Mouse (Mus musculus): ENCODE results near the gene Ccnt1. TPM values are rescaled to one million over a fixed set of nuclear protein-coding genes. Genes with fewer than 3 reads are reported as not detected.

Ccnt1 gene
- 22.8 and 23.3 TPM in 2 replicates for polyA plus RNA-seq (2012; rRNA removed)

DNA sequence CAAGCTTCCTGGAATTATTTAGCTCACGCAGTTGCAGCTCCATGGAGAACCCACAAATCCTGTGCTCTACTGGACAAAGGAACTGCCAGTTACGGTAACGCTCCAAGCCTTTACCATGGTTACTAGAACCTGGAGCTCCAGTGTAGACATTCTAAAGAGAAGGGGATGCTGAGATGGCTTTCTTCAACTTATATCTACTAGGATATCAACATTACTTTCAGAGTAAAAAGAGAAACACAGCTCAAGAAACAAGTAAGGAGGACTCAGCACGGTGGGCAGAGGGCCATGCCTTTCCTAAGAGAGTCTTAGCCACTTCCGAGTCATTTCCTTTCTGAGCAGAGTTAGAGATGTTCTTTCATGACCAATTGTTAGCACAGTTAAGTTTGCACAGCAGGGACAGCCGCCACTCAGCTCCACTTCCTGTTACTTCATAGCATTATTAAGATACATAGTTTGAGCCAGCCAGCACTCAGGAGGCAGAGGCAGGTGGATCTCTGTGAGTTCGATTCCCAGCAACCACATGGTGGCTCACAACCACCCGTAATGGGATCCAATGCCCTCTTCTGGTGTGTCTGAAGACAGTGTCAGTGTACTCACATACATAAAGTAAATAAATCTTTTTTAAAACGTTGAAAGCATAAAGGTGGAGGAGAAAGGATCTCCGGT lies at the start of gene Ccnt1, which contains the start of gene 4930415O20Rik:
TSS of gene Ccnt1 (minus strand) at position 51 of the 666 bp plus-strand sequence.
TSS of gene 4930415O20Rik (plus strand) at position 132 of the 666 bp plus-strand sequence.

DNA sequence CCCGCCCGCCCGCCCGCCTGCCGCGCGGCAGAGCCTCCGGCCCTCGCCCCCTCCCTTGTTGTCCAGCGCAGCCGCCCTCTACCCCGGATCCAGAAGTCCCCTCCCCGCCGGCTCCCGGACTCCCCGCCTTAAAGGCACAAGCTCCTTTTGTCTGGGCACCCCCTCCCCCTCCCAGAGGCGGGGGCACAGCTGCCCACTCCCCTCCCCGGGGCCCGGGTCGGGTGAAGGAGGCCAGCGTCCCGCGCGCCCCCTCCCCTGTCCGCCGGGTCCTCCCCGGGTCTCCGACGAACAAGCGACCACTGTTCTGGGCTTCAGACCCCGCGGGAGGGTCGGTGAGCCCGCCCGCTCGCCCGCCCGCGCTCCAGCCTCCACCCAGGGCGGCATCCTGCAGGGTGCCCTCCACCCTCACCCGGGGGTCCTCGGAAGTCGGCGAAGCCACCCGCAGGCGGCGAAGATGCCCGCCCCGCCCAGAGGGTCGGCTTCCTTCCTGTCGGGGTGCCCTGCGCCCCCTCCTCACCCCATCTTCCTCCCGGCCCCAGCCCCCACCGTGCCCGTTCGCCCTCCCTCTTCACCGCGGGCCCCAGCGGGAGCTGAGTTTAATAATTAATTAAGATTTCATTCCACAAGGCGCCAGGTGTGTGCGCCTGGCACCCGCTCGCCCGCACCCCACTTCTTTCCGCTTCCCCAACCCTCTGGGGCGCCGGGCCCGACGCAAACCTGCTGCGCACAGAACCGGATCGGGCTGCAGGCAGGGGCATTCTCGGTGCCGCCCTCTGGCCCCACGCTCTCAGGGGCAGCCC lies 38.8 kb upstream of the Ccnt1 start, which contains the start of gene Adcy6:
TSS of gene Adcy6 (minus strand) at position 746 of the 800 bp plus-strand sequence.

DNA sequence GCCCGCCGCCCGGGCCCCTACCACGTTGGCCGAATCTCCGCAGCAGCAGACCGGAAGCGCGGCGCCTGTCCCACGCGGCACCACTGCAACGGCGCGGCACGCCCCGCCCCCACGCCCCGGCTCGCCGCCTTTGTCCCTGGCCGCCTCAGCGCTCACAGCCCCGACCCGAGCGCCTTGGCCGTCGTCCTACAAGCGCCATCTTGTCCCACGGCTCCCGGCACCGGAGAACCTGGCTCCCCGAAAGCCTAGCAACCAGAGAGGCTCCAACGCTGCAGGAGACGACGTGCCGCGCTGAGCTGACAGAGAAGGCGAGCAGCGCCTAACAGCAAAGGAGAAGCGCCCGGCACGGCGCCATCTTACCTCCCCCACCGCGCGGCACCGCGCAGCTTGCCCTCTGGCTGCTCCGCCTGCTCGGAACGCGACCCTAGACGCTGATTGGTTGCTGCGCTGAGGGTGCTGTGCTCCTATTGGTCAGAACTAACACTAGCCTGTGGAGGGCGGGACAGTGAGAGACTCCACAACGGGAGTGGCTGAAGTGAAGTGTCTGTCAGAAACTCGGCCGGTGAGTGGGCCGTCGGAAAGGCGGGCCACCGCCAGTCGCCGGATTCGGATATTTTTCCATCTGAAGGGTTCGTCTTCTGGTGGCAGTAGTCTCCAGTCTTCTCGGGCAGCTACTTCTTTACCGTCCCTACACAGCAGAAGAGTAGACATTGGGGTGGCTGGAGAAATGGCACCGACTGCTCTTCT lies 36.7 kb downstream of the Ccnt1 start, which contains the start of gene Kansl2:
TSS of gene Kansl2 (minus strand) at position 384 of the 747 bp plus-strand sequence.

DNA sequence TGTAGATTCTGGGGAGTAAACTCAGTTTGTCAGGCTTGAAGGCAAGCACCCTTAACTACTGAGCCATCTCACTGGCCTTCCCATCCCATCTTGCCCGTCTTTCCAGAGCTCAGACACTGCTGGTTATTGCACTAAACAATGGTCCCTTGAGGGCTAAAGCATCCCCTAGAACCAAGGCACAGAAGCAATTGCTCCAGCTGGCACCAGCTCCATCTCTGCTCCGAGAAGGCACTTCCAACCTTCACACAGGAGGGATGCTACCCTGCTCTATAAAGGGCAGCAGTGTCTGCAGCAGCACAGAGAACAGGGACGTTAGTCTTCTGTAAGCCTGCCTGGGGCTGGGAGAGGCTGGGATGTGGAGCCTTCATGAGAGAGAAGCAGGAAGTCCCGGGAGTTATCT lies 78.6 kb downstream of the Ccnt1 start, which contains the start of gene Olfr279:
TSS of gene Olfr279 (plus strand) at position 301 of the 400 bp plus-strand sequence.

Other genes with a start within 250 kb of the Ccnt1 start
- not detected in 2 replicates for gene Olfr284, start 229.9 kb downstream of the Ccnt1 start, polyA plus RNA-seq (2012; rRNA removed)
- gene Olfr283, start 190.0 kb downstream of the Ccnt1 start, polyA plus RNA-seq (2012; rRNA removed): not detected in 2 replicates
- not detected in 2 replicates for gene Olfr282, start 139.7 kb downstream of the Ccnt1 start, polyA plus RNA-seq (2012; rRNA removed)
- gene Olfr281, start 118.3 kb downstream of the Ccnt1 start, polyA plus RNA-seq (2012; rRNA removed): not detected in 2 replicates
- gene OR5BS1P, start 101.0 kb downstream of the Ccnt1 start, polyA plus RNA-seq (2012; rRNA removed): not detected in 2 replicates
- not detected in 2 replicates for gene Lalba, start 88.2 kb downstream of the Ccnt1 start, polyA plus RNA-seq (2012; rRNA removed)
- gene Olfr279, start 78.5 kb downstream of the Ccnt1 start, polyA plus RNA-seq (2012; rRNA removed): not detected in 2 replicates
- gene Kansl2, start 36.7 kb downstream of the Ccnt1 start, polyA plus RNA-seq (2012; rRNA removed): 117 and 125 TPM in 2 replicates
- 0.26 TPM in 1 of 2 replicates, not detected in the other for gene 4930415O20Rik, start 81 bp upstream of the Ccnt1 start, polyA plus RNA-seq (2012; rRNA removed)
- 46.7 and 54.8 TPM in 2 replicates for gene Adcy6, start 39.2 kb upstream of the Ccnt1 start, polyA plus RNA-seq (2012; rRNA removed)
- 230 and 233 TPM in 2 replicates for gene Cacnb3, start 59.9 kb upstream of the Ccnt1 start, polyA plus RNA-seq (2012; rRNA removed)
- 53.2 and 54.3 TPM in 2 replicates for gene Ddx23, start 92.0 kb upstream of the Ccnt1 start, polyA plus RNA-seq (2012; rRNA removed)
- gene Rnd1, start 106.5 kb upstream of the Ccnt1 start, polyA plus RNA-seq (2012; rRNA removed): 13.4 and 16.2 TPM in 2 replicates
- 2.3 and 2.6 TPM in 2 replicates for gene Ccdc65, start 137.3 kb upstream of the Ccnt1 start, polyA plus RNA-seq (2012; rRNA removed)
- gene Fkbp11, start 157.3 kb upstream of the Ccnt1 start, polyA plus RNA-seq (2012; rRNA removed): 6.5 and 15.6 TPM in 2 replicates
- gene Arf3, start 192.3 kb upstream of the Ccnt1 start, polyA plus RNA-seq (2012; rRNA removed): 99.4 and 113 TPM in 2 replicates
- gene Wnt10b, start 207.2 kb upstream of the Ccnt1 start, polyA plus RNA-seq (2012; rRNA removed): 0.76 and 3.2 TPM in 2 replicates
- gene Wnt1, start 218.9 kb upstream of the Ccnt1 start, polyA plus RNA-seq (2012; rRNA removed): 1.4 and 1.5 TPM in 2 replicates
- 1.6 and 1.8 TPM in 2 replicates for gene Ddn, start 238.6 kb upstream of the Ccnt1 start, polyA plus RNA-seq (2012; rRNA removed)